Mouse (Mus musculus): ENCODE measurements around the gene Dmrt1. TPM values are rescaled to one million over a fixed set of nuclear protein-coding genes. Genes with fewer than 3 reads are reported as not detected.
A peak's percentile ranks its signal among the peaks of the same experiment; 100 is the strongest.

Dmrt1 gene
- total RNA-seq, 2 experiments from 2014 or later, result not detected

DNA sequence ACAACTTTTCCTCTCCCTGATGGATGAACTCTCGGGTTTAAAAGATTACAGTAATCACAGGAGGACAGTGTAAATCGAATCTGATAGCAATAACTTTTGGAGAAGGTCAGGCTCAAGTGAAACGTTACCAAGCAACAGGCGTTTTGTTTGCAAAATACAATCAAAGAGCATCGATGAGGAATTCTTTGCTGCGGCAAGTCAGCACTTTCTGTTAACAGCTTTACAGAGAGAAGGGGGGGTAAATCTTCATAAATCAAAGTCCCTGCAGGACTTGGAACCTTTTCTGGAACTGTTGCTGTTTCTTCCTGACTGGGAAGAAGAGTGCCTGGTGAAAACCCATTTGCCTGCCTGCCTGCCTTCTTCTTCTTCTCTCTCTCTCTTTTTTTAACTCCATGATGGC lies 110.5 kb downstream of the Dmrt1 start:
- no peak for DNase-seq (ENCODE audit: low spot score)

DNA sequence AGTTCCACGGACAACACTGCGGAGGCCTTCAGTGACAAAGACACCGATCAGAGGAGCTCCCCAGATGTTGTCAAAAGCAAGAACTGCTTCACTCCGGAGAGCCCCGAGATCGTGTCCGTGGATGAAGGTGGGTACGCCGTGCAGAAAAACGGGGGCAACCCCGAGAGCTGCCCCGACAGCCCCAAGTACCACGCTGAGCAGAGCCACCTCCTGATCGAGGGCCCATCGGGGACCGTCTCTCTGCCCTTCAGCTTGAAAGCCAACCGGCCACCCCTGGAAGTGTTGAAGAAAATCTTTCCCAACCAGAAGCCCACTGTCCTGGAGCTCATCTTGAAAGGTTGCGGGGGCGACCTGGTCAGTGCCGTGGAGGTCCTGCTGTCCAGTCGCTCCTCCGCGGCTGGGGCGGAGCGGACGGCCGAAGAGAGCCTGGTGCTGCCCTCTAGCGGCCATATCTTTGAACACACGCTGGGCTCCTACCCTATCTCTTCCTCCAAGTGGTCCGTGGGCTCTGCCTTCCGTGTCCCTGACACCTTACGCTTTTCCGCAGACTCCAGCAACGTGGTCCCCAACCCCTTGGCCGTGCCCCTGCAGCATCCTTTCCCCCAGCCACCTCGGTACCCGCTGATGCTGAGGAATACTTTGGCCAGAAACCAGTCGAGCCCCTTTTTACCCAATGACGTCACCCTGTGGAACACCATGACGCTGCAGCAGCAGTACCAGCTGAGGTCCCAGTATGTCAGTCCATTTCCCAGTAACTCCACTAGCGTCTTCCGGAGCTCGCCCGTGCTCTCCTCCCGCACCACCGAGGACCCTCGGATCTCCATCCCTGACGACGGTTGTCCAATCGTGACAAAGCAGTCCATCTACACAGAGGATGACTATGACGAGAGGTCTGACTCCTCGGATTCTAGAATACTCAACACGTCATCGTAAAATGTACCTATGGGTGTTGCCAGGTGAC lies 117.2 kb downstream of the Dmrt1 start:
- peak; percentile 60 for DNase-seq (ENCODE audit: low spot score)

DNA sequence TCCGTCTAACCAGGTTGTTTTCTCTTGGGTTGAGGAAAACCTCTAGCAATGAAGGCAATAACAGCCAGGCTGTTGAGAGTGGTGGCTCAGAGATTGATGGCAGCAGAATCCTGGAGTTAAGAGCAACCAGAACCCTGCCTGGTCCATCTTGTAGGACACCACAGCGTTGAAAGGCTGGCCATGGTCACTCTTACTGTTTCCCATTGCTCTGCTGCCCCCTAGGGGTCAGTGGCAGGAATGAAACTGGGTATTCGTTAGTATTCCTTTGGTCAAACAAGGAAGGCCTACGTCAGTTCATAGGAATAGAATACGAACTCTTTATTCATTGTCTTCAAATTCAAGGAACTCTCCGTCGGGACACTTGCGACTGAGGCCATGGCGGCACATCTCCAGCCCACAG lies 123.1 kb downstream of the Dmrt1 start:
- DNase-seq (ENCODE audit: low spot score), result peak; percentile 61

DNA sequence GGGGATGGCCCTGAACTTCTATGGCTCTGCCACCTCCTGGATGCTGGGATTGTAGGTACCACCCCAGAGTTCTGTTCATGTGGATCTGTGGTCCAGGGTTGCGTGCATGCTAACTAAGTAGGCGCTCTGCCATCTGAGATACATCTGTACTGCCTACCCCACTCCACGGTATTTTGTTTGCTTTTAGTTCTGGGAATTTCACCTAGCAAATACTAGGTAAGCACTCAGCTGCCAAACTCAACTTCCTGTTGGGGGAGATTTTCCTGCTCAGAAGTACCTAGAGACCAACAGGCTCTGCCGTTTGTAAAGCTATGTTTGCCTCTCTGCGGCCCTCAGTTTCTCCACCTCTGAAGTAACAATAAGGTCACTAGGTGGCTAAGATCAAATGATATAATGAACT lies 129.7 kb downstream of the Dmrt1 start:
- no peak for DNase-seq (ENCODE audit: low spot score)

DNA sequence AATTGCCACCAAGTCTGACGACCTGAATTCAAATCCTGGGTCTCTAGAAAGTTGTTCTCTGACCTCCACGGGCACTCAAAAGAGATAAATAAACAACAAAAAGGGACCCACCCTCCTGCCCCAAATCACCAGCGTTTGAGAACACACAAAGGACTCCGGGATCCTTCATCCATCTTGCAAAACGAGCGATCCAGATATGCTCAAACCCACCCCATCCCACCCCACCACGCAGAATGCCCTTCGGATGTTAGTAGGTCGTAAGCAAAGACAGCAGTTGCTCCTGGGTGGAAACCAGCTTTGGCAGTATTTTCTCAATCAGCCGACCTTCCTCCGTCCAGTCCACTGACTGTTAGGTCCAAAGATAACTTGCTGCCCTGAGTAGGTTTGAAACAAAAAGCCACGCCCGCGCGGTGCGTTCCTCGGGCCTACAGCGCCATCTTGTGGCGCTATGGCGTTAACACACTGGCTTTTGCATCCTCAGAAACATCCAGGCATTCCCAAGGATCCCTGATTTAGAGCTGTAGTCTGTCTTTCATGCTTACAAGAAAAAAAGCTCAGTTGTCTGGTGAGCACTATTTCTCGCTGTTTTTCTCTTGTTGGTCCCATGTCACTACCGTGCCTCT lies 130.3 kb downstream of the Dmrt1 start:
- peak; percentile 66 for DNase-seq (ENCODE audit: low spot score)

DNA sequence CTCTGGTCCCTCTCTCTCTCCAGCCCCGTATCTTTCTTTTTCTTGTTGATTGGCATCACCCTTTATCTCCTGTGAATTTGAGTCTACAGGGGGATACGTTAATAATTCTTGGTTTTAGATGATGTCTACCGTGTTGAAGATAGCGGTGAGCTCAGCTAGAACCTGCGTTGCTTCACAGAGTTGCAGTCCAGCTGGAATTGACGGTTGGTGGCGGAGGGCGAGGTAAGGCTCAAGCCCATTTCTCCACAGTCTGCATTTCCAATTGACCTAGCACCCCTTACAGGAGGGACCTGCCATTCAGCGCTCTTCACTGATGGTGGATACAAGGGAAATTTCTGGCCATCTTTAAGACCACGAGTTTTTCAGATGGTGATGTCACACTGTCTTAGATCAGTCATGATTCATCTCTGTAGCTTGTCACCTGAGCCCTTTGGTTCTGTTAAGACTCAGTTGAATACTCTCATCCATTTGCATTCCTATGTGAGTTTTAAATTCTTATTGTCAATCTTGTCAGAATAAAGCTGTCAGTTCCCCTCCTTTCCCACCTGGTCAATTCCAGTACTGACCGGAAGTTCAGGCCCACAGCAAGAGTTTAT lies 133.4 kb downstream of the Dmrt1 start:
- DNase-seq (ENCODE audit: low spot score), result no peak

DNA sequence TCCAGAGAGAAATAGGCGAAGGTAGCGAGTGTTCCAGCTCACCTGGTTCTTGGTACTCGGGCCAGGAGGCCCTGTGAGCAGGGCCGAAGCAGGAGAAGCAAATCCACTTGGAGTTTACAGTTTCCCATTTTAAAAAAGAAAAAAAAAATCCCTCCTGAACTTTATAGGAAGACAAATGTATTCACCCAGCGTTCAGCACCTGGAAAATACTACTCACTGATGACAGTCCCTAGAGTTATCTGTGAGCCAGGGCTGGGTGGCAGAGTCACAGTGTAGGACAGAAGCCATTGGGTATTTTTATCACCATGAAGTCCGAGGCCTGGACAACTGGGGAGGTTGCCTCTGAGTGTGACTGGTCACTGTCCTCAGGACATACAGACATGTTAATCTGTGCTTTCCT lies 136.4 kb downstream of the Dmrt1 start:
- no peak for DNase-seq (ENCODE audit: low spot score)

DNA sequence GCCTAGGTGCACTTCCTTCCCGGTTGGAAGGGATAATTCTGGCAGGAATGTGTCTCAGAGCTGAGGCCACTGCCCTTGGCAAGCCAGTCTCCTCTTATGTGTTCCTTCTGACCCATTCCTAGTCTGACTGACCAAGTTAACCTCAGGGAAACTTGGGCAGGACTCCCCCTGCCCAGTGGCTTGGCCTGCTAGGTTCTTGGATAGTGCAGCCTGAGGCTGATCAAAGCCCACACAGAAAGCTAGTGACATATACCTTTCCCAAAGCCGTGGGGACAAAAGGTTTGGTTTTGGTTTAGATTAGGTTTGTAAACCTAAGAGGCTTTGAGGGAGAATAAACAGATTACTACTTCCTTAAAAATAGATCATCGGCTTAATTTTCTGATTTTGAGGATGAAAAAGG lies 141.7 kb downstream of the Dmrt1 start:
- DNase-seq (ENCODE audit: low spot score), result no peak

DNA sequence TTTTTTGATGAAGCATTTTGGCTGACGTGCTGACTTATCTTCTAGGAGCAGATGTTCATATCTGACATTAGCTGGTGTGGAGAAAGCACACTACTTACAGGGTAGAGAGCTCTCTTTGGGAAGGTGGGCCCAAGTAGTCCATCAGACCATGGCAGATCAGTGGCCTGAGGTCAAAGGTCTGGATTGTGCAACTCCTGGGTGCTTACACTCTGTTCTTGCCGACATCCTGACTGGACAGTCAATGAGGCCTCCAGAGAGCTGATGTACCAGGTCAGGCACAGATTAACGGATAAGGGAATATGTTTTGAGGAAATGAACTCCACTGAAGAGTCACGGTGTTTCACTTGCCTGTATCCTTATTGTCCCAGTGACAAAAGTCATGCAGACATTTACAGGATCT lies 143.3 kb downstream of the Dmrt1 start:
- DNase-seq (ENCODE audit: low spot score), result no peak

DNA sequence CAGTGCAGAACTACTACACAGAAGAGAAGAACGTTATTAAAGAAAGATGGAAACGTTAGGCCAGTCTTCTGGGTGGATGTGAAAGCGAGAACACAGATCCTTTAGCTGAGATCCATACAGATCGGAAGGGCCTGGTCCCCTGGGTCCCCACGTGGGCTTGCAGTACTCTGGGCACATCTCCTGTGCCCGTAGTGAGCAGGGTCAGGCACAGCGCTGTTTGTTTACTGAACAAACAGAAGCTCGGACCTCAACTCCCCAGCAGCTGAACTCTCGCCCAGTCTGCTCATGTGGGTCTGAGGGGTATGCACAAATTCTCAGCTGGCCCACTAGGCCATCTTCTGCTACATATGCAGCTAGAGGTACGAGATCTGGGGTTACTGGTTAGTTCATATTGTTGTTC lies 145.1 kb downstream of the Dmrt1 start:
- no peak for DNase-seq (ENCODE audit: low spot score)

DNA sequence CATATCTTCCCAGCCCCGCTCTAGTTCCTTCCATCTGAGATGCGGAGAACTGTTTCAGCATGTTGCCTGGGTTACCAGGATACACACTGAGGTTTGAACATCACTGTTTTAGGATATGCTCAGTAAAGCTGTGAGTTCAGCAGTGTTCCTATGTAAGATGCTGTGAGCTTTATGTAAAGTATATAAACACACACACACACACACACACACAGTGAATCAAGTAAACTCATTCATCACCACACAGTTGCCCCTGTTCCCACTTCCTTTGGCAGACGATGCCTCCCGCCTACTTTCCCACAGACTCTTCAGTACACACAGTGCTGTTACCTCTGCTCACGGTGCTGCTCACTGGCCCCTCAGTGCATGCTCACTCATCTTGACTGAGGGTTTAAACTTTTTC lies 147.1 kb downstream of the Dmrt1 start:
- no peak for DNase-seq (ENCODE audit: low spot score)

Other genes starting within 250 kb of the Dmrt1 start
- gene Dmrt3, start 104.7 kb downstream of the Dmrt1 start, total RNA-seq (2021), result not detected
- gene Dmrt2, start 166.8 kb downstream of the Dmrt1 start, total RNA-seq (2021), result 1 to 10 TPM; 4.9 to 5.8 TPM

Measured in gastrocnemius, adult 18-20 months (tissue).